Mouse (Mus musculus) embryo, embryonic 11.5 days (tissue): Measurements from ENCODE around the gene Sh3gl3.

Experiments
- DNase-seq: peaks from one replicate; pipeline ENCODE4 v3.0.0-alpha.2; 2012; ENCODE audit warnings: low read depth, low spot score

Gene Sh3gl3

GRCm38 (mm10) chr7:82282464-82282863, 108.8 kb downstream of the Sh3gl3 start:
- no peak for DNase-seq

GRCm38 (mm10) chr7:82287242-82287641, 113.6 kb downstream of the Sh3gl3 start:
- DNase-seq: no peak

GRCm38 (mm10) chr7:82293441-82293840, 119.8 kb downstream of the Sh3gl3 start:
- DNase-seq: no peak

DNA sequence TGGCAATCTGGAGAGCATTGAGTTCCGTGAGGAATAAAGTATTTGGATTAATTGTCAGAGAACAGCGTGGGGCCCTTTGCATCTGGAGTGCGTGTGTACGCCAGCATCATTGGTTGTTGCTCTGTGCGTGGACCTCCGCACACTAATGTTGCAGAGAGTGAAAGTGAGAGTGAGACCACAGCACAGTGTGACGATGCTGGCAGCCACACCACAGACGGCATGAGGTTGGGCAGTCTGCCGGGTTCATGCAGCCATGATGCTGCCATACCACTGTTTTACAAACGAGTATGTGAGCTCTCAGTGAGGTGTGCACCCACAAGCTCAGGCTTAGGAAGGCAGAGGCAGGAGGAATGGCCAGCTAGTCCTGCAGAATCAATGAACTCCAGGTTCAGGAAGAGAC, 120.4 kb downstream of the Sh3gl3 start:
- no peak for DNase-seq

DNA sequence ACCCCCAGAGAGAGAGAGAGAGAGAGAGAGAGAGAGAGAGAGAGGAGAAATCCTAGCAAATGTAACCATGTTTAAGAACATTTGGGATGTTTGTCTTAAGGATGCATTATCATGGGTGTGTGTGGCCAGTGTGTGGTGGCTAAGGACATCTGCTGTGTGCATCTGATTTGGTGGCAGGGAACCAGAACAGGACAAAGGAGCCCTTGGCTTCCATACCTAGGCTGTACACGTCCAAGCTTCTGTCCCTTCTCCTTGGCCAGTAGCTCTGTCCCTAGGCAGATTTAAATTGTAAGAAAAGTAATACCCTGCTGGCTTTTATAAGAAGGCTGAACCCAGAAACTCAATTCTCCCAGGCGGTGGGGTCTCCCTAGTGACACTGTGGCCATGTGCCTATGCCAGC, 121.0 kb downstream of the Sh3gl3 start:
- DNase-seq: no peak

- no peak for DNase-seq
These were observed 134.8 kb downstream of the Sh3gl3 start for GRCm38 (mm10) chr7:82308398-82308797.

GRCm38 (mm10) chr7:82318515-82318914, 144.9 kb downstream of the Sh3gl3 start:
- no peak for DNase-seq

DNA sequence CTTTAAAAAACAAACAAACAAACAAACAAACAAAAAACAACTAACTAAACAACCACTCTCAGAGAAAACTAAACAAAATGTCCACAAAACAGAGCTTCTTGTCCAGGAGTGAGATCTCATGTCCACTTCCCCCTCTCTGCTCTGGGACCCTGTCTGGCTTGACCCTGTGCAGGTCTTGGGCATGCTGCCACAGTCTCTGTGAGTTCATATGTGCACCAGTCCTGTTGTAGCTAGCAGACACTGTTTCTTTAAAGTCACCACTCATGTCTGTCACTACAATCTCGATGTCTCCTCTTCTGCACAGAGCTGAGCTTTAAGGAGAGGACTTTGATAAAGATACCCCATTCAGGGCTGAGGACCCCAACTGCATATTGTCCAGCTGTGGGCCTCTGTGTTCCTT, 153.0 kb downstream of the Sh3gl3 start:
- no peak for DNase-seq

GRCm38 (mm10) chr7:82327201-82327600, 153.6 kb downstream of the Sh3gl3 start:
- DNase-seq: no peak

DNA sequence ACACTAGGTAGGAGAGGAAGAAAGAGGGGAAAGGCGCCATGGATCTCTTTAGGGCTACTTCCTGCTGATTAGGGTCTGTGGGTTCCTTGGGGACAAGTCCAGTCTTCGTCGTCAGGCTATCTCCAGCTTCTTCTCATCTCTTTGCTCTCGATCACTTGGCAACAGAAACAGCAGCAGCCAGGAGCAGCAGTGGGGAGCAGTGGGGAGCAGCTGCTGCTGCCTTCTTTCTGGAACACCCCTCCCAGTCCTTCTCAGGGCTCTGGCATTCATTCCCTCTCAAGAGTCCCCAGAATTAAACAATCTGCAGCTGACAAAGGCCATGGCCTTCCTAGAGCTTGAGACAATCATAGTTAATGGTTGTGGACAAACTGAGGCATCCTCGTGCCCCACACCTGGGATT, 154.2 kb downstream of the Sh3gl3 start:
- DNase-seq: no peak

GRCm38 (mm10) chr7:82329831-82330230, 156.2 kb downstream of the Sh3gl3 start:
- no peak for DNase-seq

GRCm38 (mm10) chr7:82330860-82331259, 157.2 kb downstream of the Sh3gl3 start:
- no peak for DNase-seq

- DNase-seq: no peak
These were observed 160.4 kb downstream of the Sh3gl3 start for GRCm38 (mm10) chr7:82334000-82334399.

- no peak for DNase-seq
These were observed 161.8 kb downstream of the Sh3gl3 start, which contains the start of gene Adamtsl3 for GRCm38 (mm10) chr7:82335211-82336121. Gene Adamtsl3, plus strand, starts transcription at chr7:82335694.

DNA sequence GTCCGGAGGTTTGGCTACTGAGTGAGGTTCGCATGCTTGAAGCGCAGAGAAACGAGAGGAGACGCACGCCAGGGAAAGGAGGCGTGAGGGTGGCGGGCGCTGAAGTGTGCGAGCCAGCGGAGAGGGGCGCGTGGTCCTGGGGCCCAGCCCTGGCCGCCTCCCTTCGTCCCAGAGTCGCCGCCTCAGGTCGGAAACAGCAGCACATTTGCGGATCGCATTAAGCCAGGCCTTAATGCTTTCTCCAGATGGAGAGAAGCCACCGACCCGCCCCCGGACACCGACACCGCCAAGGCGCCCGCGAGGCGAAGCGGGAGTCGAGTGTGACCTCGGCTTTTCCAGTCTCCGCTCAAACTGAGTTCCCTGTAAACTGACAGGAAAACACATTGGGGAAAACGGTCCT, 162.5 kb downstream of the Sh3gl3 start:
- DNase-seq: peak; percentile 46

DNA sequence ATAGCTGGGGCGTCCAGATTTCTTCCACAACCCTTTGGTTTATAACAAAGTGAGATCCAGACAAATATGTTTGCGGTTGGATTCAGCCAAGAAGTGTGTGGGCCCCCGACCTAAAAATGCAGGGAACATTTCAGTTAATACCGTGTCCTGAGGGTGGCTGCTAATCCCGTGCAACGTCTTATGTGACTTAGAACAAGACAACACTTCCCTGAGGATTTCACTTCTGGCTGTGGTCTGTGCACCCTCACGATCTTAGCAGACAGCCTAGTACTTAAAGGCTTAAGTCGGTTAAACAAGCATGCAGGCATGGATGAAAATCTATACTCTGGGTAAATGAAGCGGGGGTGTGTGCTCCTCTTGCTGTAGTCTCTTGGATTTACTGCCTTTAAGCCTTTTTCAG, 164.5 kb downstream of the Sh3gl3 start:
- DNase-seq: no peak

- no peak for DNase-seq
These were observed 164.9 kb downstream of the Sh3gl3 start for GRCm38 (mm10) chr7:82338532-82338931.

DNA sequence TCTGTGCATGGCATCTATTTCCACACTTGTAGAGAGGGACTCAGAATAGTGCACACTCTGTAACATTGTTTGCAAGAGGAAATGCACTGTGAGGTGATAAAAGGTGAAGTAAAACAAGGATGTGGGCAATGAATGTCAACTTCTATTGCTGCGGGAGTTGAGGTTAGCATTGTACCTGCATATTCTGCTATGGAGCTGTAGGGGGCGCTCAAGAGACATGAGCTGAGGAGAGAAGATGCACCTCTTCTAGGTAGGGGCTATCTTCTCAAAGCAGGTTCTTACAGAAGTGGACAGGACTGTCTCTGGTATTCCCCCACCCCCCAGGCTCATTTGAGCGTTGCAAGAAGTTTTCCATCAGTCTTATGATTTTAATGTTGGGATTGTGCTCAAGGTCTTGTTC, 165.6 kb downstream of the Sh3gl3 start:
- DNase-seq: no peak

DNA sequence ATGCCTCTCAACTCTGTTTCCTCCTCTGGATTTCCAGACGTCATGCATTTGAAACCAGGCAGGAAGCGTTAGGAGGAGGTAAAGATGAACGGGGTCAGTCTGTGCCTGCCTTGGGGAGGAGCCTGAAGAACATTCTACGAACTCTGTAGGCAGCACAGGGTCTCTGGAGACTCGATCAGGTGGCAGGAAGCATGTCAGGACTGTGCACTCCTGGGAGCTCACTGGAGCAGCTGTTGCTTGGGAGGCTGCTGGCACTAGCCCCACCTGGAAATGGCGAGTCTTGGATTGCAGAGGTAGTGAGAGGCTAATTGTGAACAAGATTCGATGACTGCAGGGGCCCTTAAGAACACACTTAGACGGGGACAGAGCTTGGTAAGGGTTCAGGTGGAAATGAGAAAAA, 167.8 kb downstream of the Sh3gl3 start:
- DNase-seq: no peak

DNA sequence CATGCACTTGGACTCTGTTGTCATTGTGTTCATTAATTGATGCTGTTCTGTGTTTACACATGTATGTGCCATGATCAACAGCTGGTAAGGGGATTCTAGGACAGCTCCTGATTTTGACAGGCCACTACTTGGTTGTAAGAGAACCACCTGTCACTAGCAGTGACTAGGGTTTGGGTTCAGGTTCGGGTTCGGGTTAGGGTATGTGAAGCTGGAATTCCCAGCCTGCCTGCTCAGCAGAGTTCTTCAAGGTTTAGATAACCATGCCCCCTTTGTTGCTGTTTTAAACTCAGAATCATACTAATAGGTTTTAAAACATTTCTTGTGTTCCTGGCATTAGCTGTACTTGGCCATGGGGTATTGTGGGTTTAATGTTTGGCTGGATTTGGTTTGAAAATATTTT, 173.1 kb downstream of the Sh3gl3 start:
- DNase-seq: no peak

GRCm38 (mm10) chr7:82349796-82350195, 176.2 kb downstream of the Sh3gl3 start:
- DNase-seq: no peak

GRCm38 (mm10) chr7:82350421-82350820, 176.8 kb downstream of the Sh3gl3 start:
- DNase-seq: no peak
